Mouse (Mus musculus) T-helper 1 cell (primary cell): Measurements from ENCODE around the gene Gm364.

Experiments used
- in situ Hi-C: fragments of 300-600 bp; cut with MboI, MseI; formaldehyde crosslinking; loops from one replicate; pipeline ENCODE4 v1.15.1; 2025; ENCODE audit warnings: high pct_unique_total_duplicates

Gm364 gene

DNA sequence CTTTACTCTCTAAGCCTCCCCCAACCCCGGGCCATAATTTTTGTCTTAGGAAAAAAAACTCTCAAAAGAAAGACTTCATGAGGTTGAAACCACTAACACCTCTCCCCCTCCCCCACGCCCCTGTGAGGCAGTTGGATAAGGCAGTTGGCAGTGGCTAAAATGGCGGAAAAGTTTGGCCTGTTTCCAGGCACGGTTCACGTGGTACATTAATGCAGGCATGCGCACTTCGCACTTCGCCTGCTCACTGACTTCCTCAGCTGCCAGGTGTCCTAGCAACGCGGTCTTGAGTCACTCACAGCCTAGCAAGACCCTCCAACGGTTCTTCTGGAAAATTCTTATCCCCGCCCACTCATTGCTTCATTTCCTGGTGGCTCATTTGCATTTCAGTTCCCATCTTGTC lies at the start of gene Gm364:
Gm364 (plus strand) TSS at position 386 of the 400 bp plus-strand sequence.
- in situ Hi-C loops: no loop called here

DNA sequence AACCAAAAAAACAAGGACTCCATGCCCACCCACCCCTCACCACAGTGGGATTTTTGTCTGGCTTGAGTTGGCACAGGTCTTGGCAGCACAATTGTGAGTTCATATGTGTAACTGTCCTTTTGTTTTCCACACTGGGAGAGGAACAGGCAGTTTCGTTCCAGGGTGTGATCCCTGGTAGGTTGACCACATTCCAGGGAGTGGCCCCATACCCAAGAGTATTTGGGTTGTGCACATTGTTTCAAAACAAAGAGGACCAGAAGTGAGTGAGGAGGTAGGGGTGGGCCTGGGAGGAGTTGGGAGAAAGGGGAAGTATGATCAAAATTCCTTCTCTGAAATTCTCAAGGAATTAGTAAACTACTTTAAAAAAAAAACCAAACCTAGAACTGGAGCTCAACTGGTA lies 49.6 kb upstream of the Gm364 start:
- in situ Hi-C loops: no loop called here

DNA sequence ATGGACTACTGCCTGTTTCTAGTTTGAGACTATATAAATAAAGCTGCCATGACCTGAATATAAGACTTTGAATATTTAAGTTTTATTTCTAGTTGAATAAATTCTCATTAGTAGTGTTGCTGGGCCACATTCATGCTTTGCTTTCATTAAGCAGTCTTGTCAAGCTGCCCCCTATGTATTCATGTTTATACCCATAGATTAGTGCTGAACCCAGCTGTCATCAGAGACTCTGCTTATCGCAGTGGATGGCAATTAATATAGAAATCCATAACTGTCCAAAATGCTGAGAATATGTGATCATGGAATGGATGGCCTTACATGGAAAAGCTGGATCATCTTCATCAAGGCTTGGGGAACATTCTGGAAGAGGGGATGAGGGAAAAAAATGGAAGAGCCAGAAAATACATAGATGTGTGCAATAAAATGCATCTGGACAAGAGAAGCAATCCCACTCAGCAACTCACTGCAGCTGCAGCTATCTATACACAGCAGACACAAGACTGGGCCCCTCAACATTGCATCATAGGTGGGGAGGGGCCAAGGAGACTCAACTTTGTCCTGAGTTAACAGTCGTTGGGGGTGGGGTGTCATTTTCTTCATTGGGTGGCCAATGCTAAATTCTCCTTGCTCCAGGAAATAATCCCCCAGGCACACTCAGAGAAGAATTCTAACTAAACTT lies 43.9 kb upstream of the Gm364 start:
- in situ Hi-C loops: no loop called here

- in situ Hi-C loops: no loop called here
These were observed 36.0 kb upstream of the Gm364 start for GRCm38 (mm10) chrX:57372965-57373364.

DNA sequence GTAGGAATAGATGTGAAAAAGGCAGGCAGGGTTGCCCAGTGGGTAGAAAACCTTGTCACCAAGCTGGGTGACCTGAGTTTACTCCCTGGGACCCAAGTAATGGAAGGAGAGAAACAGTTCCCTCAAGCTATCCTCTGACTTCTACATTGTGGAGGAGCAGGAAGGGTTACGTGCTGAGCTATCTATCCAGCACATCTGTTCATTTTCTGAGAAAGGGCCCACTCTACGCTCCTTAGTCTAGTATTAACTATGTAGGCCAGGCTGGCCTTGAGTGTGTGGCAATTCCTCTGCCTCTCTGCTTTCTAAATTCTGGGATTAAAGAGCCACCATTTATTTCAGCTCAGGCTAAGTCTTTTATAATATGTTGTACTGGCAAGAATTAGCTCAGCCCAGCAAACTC lies 35.4 kb upstream of the Gm364 start:
- in situ Hi-C loops: no loop called here

DNA sequence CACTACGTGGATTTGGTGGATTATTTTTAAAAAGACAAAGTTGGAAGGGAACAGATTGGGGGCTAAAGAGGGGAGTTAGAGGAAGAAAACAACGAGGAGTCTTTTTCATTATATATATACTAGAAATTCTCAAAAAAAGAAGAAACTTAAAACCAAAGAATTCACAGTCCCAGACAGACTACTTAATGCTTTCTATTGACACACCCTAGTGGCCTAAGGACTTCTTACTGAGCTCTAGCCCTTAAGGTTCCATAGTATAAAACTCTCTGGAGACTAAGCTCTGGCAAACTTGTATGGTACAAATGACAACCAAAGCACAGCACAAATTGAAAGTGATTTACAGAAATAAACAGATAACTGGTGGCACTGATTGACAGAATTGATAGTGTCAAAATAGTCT lies 34.9 kb upstream of the Gm364 start:
- in situ Hi-C loops: no loop called here

DNA sequence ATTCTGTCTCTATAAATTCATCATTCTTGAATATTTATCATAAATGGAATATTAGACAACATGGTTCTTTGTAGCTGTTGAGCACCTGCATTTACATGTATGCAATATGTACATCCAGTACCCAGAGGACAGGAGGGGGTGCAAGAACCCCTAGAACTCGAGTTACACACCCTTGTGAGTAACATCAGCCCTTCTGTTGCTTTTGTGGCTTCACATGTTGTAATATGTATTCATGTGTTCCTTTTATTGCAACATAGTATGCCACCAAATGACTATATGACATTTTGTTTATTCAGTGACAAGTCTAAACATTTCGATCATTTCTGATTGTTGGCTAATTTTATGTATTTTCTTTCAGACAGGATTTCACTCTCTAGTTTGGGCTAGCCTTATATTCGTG lies 31.9 kb upstream of the Gm364 start:
- in situ Hi-C loops: no loop called here

DNA sequence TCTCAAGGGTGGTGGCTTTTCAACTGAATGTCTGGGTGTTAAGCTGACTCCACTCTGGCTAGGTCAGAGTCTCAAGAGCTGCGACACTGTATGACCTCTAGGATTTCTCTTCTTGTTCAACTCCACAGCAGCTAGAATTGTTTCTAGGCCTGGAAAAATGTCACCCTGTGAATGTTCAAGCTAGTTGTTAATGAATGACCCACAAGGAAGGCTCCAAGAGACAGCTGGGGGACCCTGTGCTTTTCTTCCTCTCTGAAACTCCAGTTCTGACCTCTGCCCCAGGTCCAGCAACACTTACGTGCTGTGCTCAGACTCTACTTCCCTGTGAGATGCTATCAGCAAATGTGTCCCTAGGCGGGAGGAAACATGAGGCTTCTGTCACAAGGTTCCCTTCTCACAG lies 30.4 kb upstream of the Gm364 start:
- in situ Hi-C loops: no loop called here

DNA sequence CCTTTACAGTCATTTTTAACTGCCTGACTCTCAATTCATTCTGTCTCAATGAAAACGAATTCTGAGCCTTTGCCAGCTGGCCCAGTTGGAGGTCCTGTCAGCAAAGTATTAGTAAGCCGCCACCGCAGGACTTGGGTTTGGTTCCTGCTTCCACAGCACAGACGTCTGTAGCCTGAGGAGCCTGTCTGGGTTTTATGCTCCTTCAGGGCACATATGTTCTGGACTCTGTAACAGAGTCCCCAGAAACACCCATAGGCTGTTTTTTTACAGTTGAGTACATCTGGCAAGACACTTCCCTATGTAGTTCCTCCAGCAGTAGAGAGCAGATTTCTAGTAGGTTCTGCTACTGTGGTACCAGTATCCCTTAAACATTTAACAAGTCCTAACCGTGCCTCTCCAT lies 28.0 kb upstream of the Gm364 start:
- in situ Hi-C loops: no loop called here

DNA sequence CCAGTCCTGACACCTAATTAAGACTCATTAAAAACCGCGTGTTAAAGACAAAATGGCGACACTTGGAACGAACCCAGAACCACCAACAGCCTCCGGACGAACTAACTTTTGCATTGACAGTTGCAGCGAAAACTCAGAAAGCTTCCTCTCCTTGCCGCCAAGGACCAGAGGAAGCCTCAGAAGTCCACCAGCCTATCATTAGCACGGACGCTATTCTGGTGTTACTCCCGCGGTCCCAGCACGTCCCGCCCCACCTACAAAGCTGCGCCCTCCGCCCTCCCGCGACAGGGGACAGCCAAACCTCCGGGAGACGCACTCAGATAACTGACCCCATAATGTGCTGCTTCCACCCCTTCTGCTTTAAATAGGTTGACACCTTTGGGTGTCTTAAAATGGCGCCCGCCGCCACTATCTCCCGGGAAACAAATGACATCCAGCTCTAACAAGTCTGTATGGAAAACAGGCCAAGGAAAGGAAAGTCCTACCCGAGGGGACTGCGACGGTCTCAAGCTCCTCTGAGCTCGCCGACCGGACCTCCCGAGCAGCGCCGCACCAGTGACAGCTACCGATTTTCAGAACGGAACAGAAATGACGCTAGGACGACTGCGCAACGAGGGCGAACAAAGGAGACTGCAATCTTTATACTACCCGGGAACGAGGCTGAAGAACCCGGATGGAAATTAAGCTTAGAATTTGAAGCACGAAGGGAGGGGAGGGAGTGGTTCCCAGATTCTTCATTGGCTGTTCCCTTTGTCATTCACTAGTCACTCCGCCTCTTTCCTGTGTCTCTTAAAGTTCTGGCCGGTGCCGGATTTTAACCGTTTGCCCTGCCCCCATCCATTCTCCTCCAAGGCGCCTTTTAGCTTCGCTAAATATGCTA lies 16.3 kb upstream of the Gm364 start, which contains the start of gene Rbmx:
Rbmx (minus strand) TSS at position 670 of the 880 bp plus-strand sequence.
- in situ Hi-C loops: no loop called here

- in situ Hi-C loops: no loop called here
These were observed 15.5 kb upstream of the Gm364 start for GRCm38 (mm10) chrX:57393412-57393811.

- in situ Hi-C loops: no loop called here
These were observed 7.6 kb upstream of the Gm364 start for GRCm38 (mm10) chrX:57401388-57401787.

DNA sequence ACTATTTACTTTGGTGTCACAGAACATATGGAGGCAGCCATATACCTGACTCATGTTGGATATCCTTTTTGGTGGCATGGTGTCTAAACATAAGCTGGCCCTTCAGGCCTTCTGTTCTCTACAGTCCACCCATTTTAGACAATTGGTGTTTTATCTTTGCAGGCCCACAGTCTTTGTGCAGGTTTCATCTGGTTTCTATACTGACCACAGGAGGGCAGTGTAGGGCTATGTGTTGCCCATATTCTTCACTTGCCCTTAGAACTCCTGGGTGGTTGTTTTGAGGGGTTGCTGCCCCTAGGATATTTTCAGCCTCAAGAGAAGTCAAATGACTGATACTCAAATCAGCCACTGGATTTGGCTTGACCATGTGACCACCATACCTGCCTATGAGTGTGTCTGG lies 5.3 kb upstream of the Gm364 start:
- in situ Hi-C loops: no loop called here

GRCm38 (mm10) chrX:57431610-57432009 lies 22.7 kb downstream of the Gm364 start:
- in situ Hi-C loops: loop anchor here (10.0 to 25.0 kb wide), 2 partner anchors 243 to 1056 kb away; no protein-coding TSS in a partner anchor

DNA sequence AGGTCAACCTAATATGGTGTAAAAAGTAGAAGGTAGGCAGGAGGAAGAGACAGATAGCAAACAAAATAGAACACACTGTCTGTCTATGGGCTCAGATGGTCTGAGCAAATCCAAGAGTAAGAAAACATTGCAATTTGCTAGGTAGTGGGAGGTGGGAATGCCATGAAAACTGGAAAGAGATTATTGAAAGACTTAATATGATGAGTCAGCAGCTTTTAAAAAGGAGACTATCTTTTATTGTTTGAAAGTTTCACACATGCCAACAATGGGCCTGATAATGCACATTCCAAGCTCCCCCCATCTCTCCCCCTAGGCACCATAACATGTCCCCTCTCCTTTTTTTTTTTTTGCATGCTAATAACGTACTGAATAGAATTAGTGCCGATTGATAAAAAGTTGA lies 24.9 kb downstream of the Gm364 start:
- in situ Hi-C loops: loop anchor here (10.0 to 25.0 kb wide), 2 partner anchors 241 to 1053 kb away; no protein-coding TSS in a partner anchor

- in situ Hi-C loops: no loop called here
These were observed 94.7 kb downstream of the Gm364 start, which contains the start of gene Gpr101 for GRCm38 (mm10) chrX:57503634-57504033. Gene Gpr101, minus strand, starts transcription at chrX:57503757.

DNA sequence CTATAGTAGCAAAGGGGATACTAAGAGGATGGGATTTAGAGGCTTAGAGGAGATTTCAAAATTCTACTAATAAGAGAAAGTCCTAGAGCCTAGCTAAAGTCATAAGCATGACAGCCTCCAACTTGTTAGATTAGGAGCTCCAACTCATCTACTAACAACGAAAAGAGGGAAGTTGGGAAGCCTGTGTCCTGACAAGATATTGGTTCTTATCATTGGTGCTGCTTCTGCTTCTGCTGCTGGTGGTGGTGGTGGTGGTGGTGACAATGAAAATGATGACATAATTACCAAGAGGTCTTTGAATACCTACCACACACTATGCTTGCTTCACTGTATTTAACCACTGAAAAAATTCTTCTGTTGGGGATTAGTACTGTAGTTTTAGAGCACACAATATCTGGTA lies 97.3 kb downstream of the Gm364 start:
- in situ Hi-C loops: no loop called here

- in situ Hi-C loops: no loop called here
These were observed 112.5 kb downstream of the Gm364 start for GRCm38 (mm10) chrX:57521117-57522095.
